11 mouse cellular contexts compared by ENCODE assay signal in the genomic region with DNA sequence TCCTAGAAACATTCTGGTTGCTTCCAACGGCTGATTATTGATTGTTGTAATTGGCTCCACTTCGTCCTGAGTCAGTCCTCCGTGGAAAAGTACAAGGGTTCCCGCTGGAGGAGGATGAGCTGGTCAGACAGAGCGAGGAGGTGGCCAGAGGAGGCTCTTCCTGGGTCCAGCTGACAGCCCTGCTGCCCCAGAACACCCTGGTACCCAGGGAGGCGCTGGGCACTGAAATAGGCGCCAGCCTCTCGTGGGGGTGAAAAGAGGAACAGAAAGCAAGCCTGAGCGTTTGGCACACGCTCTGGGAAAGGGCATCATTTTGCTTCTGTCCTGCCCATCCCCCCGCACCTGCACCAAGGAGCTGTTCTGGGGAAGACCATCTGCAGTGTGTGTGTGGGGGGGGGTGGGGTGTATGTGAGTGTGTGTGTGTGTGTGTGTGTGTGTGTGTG. TPM values are rescaled to one million over a fixed set of nuclear protein-coding genes. Genes with fewer than 3 reads are reported as not detected.
A peak's percentile ranks its signal among the peaks of the same experiment; 100 is the strongest.
DNase-seq lines count a peak whose midpoint lies in the region; ATAC-seq and TF ChIP-seq lines count a peak whose summit lies in the region.
"Had no signal": no experiment of that assay in that cellular context is flagged by ENCODE, and none has a peak within 500 bp of the region (broad histone marks: within the 10 kb centered on the region; RNA-seq: fewer than 3 reads in every experiment).

No protein-coding gene starts in this region.

- WGBS in heart, embryonic 11.5 days (ENCODE audit: insufficient replicate concordance): 82% methylated on average over 11 of the region's 11 CpGs
- 83% methylated on average over 11 of the region's 11 CpGs for WGBS in neural tube, embryonic 12.5 days
- WGBS in lung, postnatal 0 days: 66% methylated on average over 11 of the region's 11 CpGs
- 58% methylated on average over 11 of the region's 11 CpGs for WGBS in stomach, embryonic 16.5 days

- no peak for TF ChIP-seq EP300 in lung, postnatal 0 days (IDR thresholded peaks at IDR 0.05)

- H3K4me1 ChIP-seq in heart, embryonic 11.5 days (ENCODE audit: control insufficient read depth, insufficient read depth, low read length): peaks cover 23% of the 10 kb centered on the region
- H3K4me1 ChIP-seq in neural tube, embryonic 12.5 days: 0 out of 2 replicates have a peak, but pooled peaks cover 11% of the 10 kb centered on the region
- peaks cover 8% of the 10 kb centered on the region; the same call in 1 of the 2 replicates for H3K4me1 ChIP-seq in lung, postnatal 0 days (ENCODE audit: insufficient read depth, low read depth, low read length)
- H3K4me1 ChIP-seq in stomach, embryonic 16.5 days (ENCODE audit: control insufficient read depth, insufficient read depth, low read length): peaks cover 29% of the 10 kb centered on the region

- H3K27ac ChIP-seq in heart, embryonic 11.5 days (ENCODE audit: low read depth, low read length): no peak overlapping the region
- no peak overlapping the region for H3K27ac ChIP-seq in neural tube, embryonic 12.5 days
- H3K27ac ChIP-seq in lung, postnatal 0 days (ENCODE audit: low read length): peak overlapping the region; percentile 57
- H3K27ac ChIP-seq in stomach, embryonic 16.5 days (ENCODE audit: low read length): peak overlapping the region; percentile 91
- H3K27ac ChIP-seq: liver, embryonic 14.5 days had no signal

- no peaks in the 10 kb centered on the region for H3K9me3 ChIP-seq in heart, embryonic 11.5 days (replicated peaks; ENCODE audit: control insufficient read depth, low read length)
- no peaks in the 10 kb centered on the region for H3K9me3 ChIP-seq in neural tube, embryonic 12.5 days
- H3K9me3 ChIP-seq in lung, postnatal 0 days (ENCODE audit: low read length): no peaks in the 10 kb centered on the region
- H3K9me3 ChIP-seq in stomach, embryonic 16.5 days (replicated peaks; ENCODE audit: control insufficient read depth, low read length): no peaks in the 10 kb centered on the region
- H3K9me3 ChIP-seq: G1E had no signal

- no peaks in the 10 kb centered on the region for H3K36me3 ChIP-seq in heart, embryonic 11.5 days (ENCODE audit: control insufficient read depth, insufficient read depth, low read length)
- no peaks in the 10 kb centered on the region for H3K36me3 ChIP-seq in neural tube, embryonic 12.5 days
- no peaks in the 10 kb centered on the region for H3K36me3 ChIP-seq in lung, postnatal 0 days (ENCODE audit: insufficient read depth, low read length)
- no peaks in the 10 kb centered on the region for H3K36me3 ChIP-seq in stomach, embryonic 16.5 days (ENCODE audit: control insufficient read depth, insufficient read depth, low read length)

- no peak overlapping the region for H3K4me2 ChIP-seq in heart, embryonic 11.5 days
- H3K4me2 ChIP-seq in neural tube, embryonic 12.5 days (replicated peaks): no peak overlapping the region
- H3K4me2 ChIP-seq in lung, postnatal 0 days (replicated peaks; ENCODE audit: low read depth, low read length): no peak overlapping the region
- H3K4me2 ChIP-seq in stomach, embryonic 16.5 days (ENCODE audit: low read depth, low read length): peak overlapping the region; percentile 39

- DNase-seq in heart, adult 9 months (ENCODE audit: low spot score in 2 of 2): peak; percentile 51 to 55
- no peak for DNase-seq in neural tube, embryonic 10.5 days (ENCODE audit: extremely low spot score, low spot score)
- no peak for DNase-seq in lung, postnatal 0 days (ENCODE audit: low spot score)
- DNase-seq in layer of hippocampus, adult 11-12 months (ENCODE audit: low spot score): no peak

- no peak for TF ChIP-seq CTCF in lung, postnatal 0 days (IDR thresholded peaks at IDR 0.05)

- no peaks in the 10 kb centered on the region for H3K27me3 ChIP-seq in heart, embryonic 11.5 days (ENCODE audit: control insufficient read depth, insufficient read depth, low read length)
- H3K27me3 ChIP-seq in neural tube, embryonic 12.5 days (replicated peaks): no peaks in the 10 kb centered on the region
- no peaks in the 10 kb centered on the region for H3K27me3 ChIP-seq in lung, postnatal 0 days (replicated peaks; ENCODE audit: insufficient read depth, low read length)
- no peaks in the 10 kb centered on the region for H3K27me3 ChIP-seq in stomach, embryonic 16.5 days (ENCODE audit: control insufficient read depth, insufficient read depth, low read length)

- ATAC-seq in heart, embryonic 11.5 days (replicated peaks; ENCODE audit: insufficient number of reproducible peaks, low FRiP score, low TSS enrichment): no peak
- no peak for ATAC-seq in neural tube, embryonic 12.5 days (ENCODE audit: low FRiP score, low read depth)
- ATAC-seq in lung, postnatal 0 days: peak; percentile 23; the same call in 1 of the 2 replicates
- ATAC-seq in stomach, embryonic 16.5 days (ENCODE audit: insufficient read depth, low FRiP score): no peak; the same call in 1 of the 2 replicates
- no peak for ATAC-seq in inflammation-experienced regulatory T-cells, adult 6 months
- ATAC-seq: hindbrain, embryonic 16.5 days had no signal

- H3K4me3 ChIP-seq in heart, embryonic 11.5 days (ENCODE audit: low read depth, low read length): no peak overlapping the region
- no peak overlapping the region for H3K4me3 ChIP-seq in neural tube, embryonic 12.5 days
- H3K4me3 ChIP-seq in lung, postnatal 0 days (ENCODE audit: low read depth, low read length): no peak overlapping the region
- H3K4me3 ChIP-seq in stomach, embryonic 16.5 days (replicated peaks; ENCODE audit: low read length): no peak overlapping the region

- no peak overlapping the region for H3K9ac ChIP-seq in heart, embryonic 11.5 days (ENCODE audit: low read depth, low read length)
- 0 out of 2 replicates have a peak overlapping the region, but pooled peaks have one; percentile 0 for H3K9ac ChIP-seq in neural tube, embryonic 12.5 days
- H3K9ac ChIP-seq in lung, postnatal 0 days (replicated peaks; ENCODE audit: low read depth): no peak overlapping the region
- peak overlapping the region; percentile 46; the same call in 1 of the 2 replicates for H3K9ac ChIP-seq in stomach, embryonic 16.5 days (ENCODE audit: low read length)
- H3K9ac ChIP-seq: liver, embryonic 14.5 days had no signal

RNA-seq across cellular contexts. Expression of gene Klc1, which starts 14.6 kb away (rescaled TPM):
- polyA plus RNA-seq in heart, embryonic 11.5 days (2014; fragmentation: Nextera tagmentation; extraction: Ambion mirVana): 94.9 and 101 TPM in 2 replicates
- polyA plus RNA-seq in neural tube, embryonic 12.5 days (2016; fragmentation: Nextera tagmentation; extraction: Ambion mirVana): 481 and 504 TPM in 2 replicates
- 86.1 and 89.6 TPM in 2 replicates for polyA plus RNA-seq in lung, postnatal 0 days (2015; fragmentation: Nextera tagmentation; extraction: Ambion mirVana)
- polyA plus RNA-seq in stomach, embryonic 16.5 days (2015; fragmentation: Nextera tagmentation; extraction: Ambion mirVana): 90.8 and 96.1 TPM in 2 replicates
- 10 to 100 TPM; 17.9 to 19.7 (median 18.3) TPM for polyA plus RNA-seq in inflammation-experienced regulatory T-cells, adult 6 months (2017; shearing (Covaris generic))

RNA-seq across cellular contexts. Expression of gene Apopt1, which starts 30.9 kb away (rescaled TPM):
- 50.0 and 51.3 TPM in 2 replicates for polyA plus RNA-seq in heart, embryonic 11.5 days (2014; fragmentation: Nextera tagmentation; extraction: Ambion mirVana)
- polyA plus RNA-seq in neural tube, embryonic 12.5 days (2016; fragmentation: Nextera tagmentation; extraction: Ambion mirVana): 54.6 and 57.3 TPM in 2 replicates
- polyA plus RNA-seq in lung, postnatal 0 days (2015; fragmentation: Nextera tagmentation; extraction: Ambion mirVana): 42.3 and 43.1 TPM in 2 replicates
- 43.0 and 47.0 TPM in 2 replicates for polyA plus RNA-seq in stomach, embryonic 16.5 days (2015; fragmentation: Nextera tagmentation; extraction: Ambion mirVana)
- 10 to 100 TPM; 55.8 to 85.0 (median 74.3) TPM for polyA plus RNA-seq in inflammation-experienced regulatory T-cells, adult 6 months (2017; shearing (Covaris generic))

RNA-seq across cellular contexts. Expression of gene Bag5, which starts 30.9 kb away (rescaled TPM):
- polyA plus RNA-seq in heart, embryonic 11.5 days (2014; fragmentation: Nextera tagmentation; extraction: Ambion mirVana): 41.8 and 42.8 TPM in 2 replicates
- 60.1 and 61.8 TPM in 2 replicates for polyA plus RNA-seq in neural tube, embryonic 12.5 days (2016; fragmentation: Nextera tagmentation; extraction: Ambion mirVana)
- 48.9 and 52.5 TPM in 2 replicates for polyA plus RNA-seq in lung, postnatal 0 days (2015; fragmentation: Nextera tagmentation; extraction: Ambion mirVana)
- 49.3 and 51.6 TPM in 2 replicates for polyA plus RNA-seq in stomach, embryonic 16.5 days (2015; fragmentation: Nextera tagmentation; extraction: Ambion mirVana)
- polyA plus RNA-seq in inflammation-experienced regulatory T-cells, adult 6 months (2017; shearing (Covaris generic)): 10 to 100 TPM; 22.0 to 40.1 (median 36.7) TPM

Comparison
In these comparisons a context has a peak if more than half of its experiments do, and no peak if none do; other contexts are left out.
1. DNase-seq: peak in heart, adult 9 months (2 of 2); none in neural tube, embryonic 10.5 days (single experiment), lung, postnatal 0 days (single experiment) and layer of hippocampus, adult 11-12 months (single experiment).
2. H3K27ac ChIP-seq: peak in lung, postnatal 0 days (single experiment) and stomach, embryonic 16.5 days (single experiment); none in heart, embryonic 11.5 days (single experiment) and neural tube, embryonic 12.5 days (single experiment).
3. H3K9ac ChIP-seq: peak in neural tube, embryonic 12.5 days (single experiment) and stomach, embryonic 16.5 days (single experiment); none in heart, embryonic 11.5 days (single experiment) and lung, postnatal 0 days (single experiment).